Mouse (Mus musculus): ENCODE measurements at regions not wholly inside any gene's neighbourhood (a gene's known extent, or its start where the extent isn't known, plus 50 kb on each side); places are given as distances from the start of the nearest gene placed in this dataset.

GRCm38 (mm10) chr9:46830746-46831560, 167.6 kb upstream of the Gm4791 start:
- TF ChIP-seq POLR2A (IDR thresholded peaks at IDR 0.05; ENCODE audit: insufficient read length, low read depth) (no peak), MAX (IDR thresholded peaks at IDR 0.05; ENCODE audit: low read depth) (no peak), CEBPB (IDR thresholded peaks at IDR 0.05; ENCODE audit: insufficient read depth, poor library complexity, severe bottlenecking) (no peak), MYOD1 (IDR thresholded peaks at IDR 0.05; ENCODE audit: control insufficient read depth in 1 of 3, insufficient read length in 2 of 3, low read depth in 2 of 3) (no peak), SRF (IDR thresholded peaks at IDR 0.05; ENCODE audit: control insufficient read depth, insufficient read length, low read depth) (no peak), E2F4 (IDR thresholded peaks at IDR 0.05; ENCODE audit: insufficient read depth) (no peak), TCF12 (IDR thresholded peaks at IDR 0.05; ENCODE audit: insufficient read depth, poor library complexity, severe bottlenecking) (no peak), POLR2AphosphoS2 (IDR thresholded peaks at IDR 0.05; ENCODE audit: insufficient read length, low read depth) (no peak), USF1 (IDR thresholded peaks at IDR 0.05; ENCODE audit: low read depth) (no peak), MYOG (IDR thresholded peaks at IDR 0.05; ENCODE audit: control insufficient read depth in 1 of 3, insufficient read depth in 1 of 3, insufficient read length in 2 of 3, low read depth in 2 of 3) (no peak), REST (IDR thresholded peaks at IDR 0.05; ENCODE audit: insufficient read depth, insufficient read length) (no peak)
